8 mouse cellular contexts compared by ENCODE assay signal in the genomic region with DNA sequence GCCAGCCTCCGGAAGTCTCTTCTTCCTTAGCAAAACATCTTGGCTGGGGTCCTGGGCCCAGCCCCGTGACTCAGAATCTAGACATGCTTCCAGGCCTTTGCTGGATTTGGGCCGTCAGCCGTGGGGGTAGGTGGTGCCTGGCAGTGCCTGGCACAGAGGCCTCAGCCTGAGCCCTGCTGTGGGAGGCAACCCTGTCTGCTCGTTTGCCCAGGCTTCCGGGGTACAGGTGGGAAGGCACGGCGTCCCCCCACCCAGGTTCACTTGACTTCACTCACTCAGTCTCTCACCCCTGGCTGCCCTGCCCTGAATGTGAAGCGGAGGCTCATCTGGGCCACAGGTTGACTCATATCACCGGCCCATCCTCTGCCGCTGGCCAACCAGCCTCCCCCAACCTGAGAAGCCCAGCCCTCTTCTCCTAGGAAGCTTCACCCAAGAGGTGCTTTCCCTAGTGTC.
DNase-seq lines count a peak whose midpoint lies in the region; ATAC-seq and TF ChIP-seq lines count a peak whose summit lies in the region.

No protein-coding gene starts in this region.

- H3K9me3 ChIP-seq in heart, embryonic 12.5 days (replicated peaks), result no peaks in the 10 kb centered on the region
- H3K9me3 ChIP-seq in intestine, postnatal 0 days (ENCODE audit: control insufficient read depth), result no peaks in the 10 kb centered on the region

- H3K4me3 ChIP-seq in heart, embryonic 12.5 days, result no peak overlapping the region
- H3K4me3 ChIP-seq in intestine, postnatal 0 days (ENCODE audit: low read depth, low read length), result no peak overlapping the region

- peaks cover 13% of the 10 kb centered on the region; the same call in 1 of the 2 replicates for H3K4me1 ChIP-seq in heart, embryonic 12.5 days (replicated peaks)
- 0 out of 2 replicates have a peak, but pooled peaks cover 3% of the 10 kb centered on the region for H3K4me1 ChIP-seq in intestine, postnatal 0 days (replicated peaks; ENCODE audit: control insufficient read depth, insufficient read depth, low read length)

- peak overlapping the region; percentile 8; the same call in 1 of the 2 replicates for H3K27ac ChIP-seq in heart, embryonic 12.5 days (ENCODE audit: poor library complexity, severe bottlenecking)
- H3K27ac ChIP-seq in intestine, postnatal 0 days (ENCODE audit: low read depth, low read length), result no peak overlapping the region

- no peaks in the 10 kb centered on the region for H3K27me3 ChIP-seq in heart, embryonic 12.5 days (replicated peaks)
- H3K27me3 ChIP-seq in intestine, postnatal 0 days (replicated peaks; ENCODE audit: control insufficient read depth, insufficient read depth, low read length), result no peaks in the 10 kb centered on the region

- DNase-seq in heart, postnatal 25 days (ENCODE audit: low spot score), result no peak
- DNase-seq in 3134 (ENCODE audit: extremely low read depth, insufficient read length, low spot score), result peak; percentile 96
- peak; percentile 65 for DNase-seq in adrenal gland, postnatal 14 days
- no peak for DNase-seq in layer of hippocampus, adult 9-11 months
- no peak for DNase-seq in layer of hippocampus, adult 11-12 months (ENCODE audit: low spot score)
- DNase-seq in testis, postnatal 14 days (ENCODE audit: low spot score), result no peak

- 79% methylated on average over 11 of the region's 11 CpGs for WGBS in heart, embryonic 12.5 days
- WGBS in intestine, postnatal 0 days, result 85% methylated on average over 11 of the region's 11 CpGs

- intact Hi-C loops in heart, postnatal 25 days (cut with DNase I), result no loop called here

- TF ChIP-seq CTCF in intestine, postnatal 0 days (IDR thresholded peaks at IDR 0.05; ENCODE audit: low read depth), result no peak

- ATAC-seq in heart, embryonic 12.5 days (ENCODE audit: insufficient number of reproducible peaks, low FRiP score), result peak; percentile 64
- ATAC-seq in intestine, postnatal 0 days, result peak; percentile 29; the same call in 1 of the 2 replicates

- no peak overlapping the region for H3K9ac ChIP-seq in heart, embryonic 12.5 days
- no peak overlapping the region for H3K9ac ChIP-seq in intestine, postnatal 0 days (ENCODE audit: low read depth, low read length)

- no peak overlapping the region for H3K4me2 ChIP-seq in heart, embryonic 12.5 days
- no peak overlapping the region for H3K4me2 ChIP-seq in intestine, postnatal 0 days (replicated peaks; ENCODE audit: low read depth)

- H3K36me3 ChIP-seq in heart, embryonic 12.5 days, result no peaks in the 10 kb centered on the region
- H3K36me3 ChIP-seq in intestine, postnatal 0 days (ENCODE audit: control insufficient read depth, insufficient read depth), result no peaks in the 10 kb centered on the region

Comparison
In these comparisons a context has a peak if more than half of its experiments do, and no peak if none do; other contexts are left out.
1. DNase-seq: peak in 3134 (single experiment) and adrenal gland, postnatal 14 days (single experiment); none in heart, postnatal 25 days (single experiment), layer of hippocampus, adult 9-11 months (single experiment), layer of hippocampus, adult 11-12 months (single experiment) and testis, postnatal 14 days (single experiment).